Mouse (Mus musculus) heart, embryonic 16.5 days (tissue): ENCODE measurements around the gene Ankrd11. TPM values are rescaled to one million over a fixed set of nuclear protein-coding genes. Genes with fewer than 3 reads are reported as not detected.

ENCODE experiments used
- ATAC-seq: fragments of 200-750 bp; cut with Nextera tagmentation; replicated peaks from 2 replicates; pipeline ENCODE4 v1.8.0; 2017; ENCODE audit warnings: moderate number of reproducible peaks; ENCODE audit not compliant: insufficient read depth, low FRiP score; ENCODE audit errors: extremely low read depth
- H3K27ac ChIP-seq: fragments of 300-500 bp; sonication (generic); 2 replicates; pipeline ENCODE4 v1.5.1; 2014; ENCODE audit warnings: mild to moderate bottlenecking, low read length, control low read depth, moderate library complexity
- H3K27me3 ChIP-seq: fragments of 300-500 bp; sonication (generic); 2 replicates; pipeline ENCODE4 v1.6.1; 2014; ENCODE audit warnings: low read length, mixed read lengths; ENCODE audit not compliant: control insufficient read depth, insufficient read depth
- H3K36me3 ChIP-seq: fragments of 300-500 bp; sonication (generic); 2 replicates; pipeline ENCODE4 v1.6.1; 2014; ENCODE audit not compliant: control insufficient read depth, insufficient read depth
- H3K4me1 ChIP-seq: fragments of 300-500 bp; sonication (generic); 2 replicates; pipeline ENCODE4 v1.6.1; 2014; ENCODE audit warnings: low read length, mixed read lengths; ENCODE audit not compliant: control insufficient read depth, insufficient read depth
- H3K4me2 ChIP-seq: fragments of 300-500 bp; sonication (generic); 2 replicates; pipeline ENCODE4 v1.6.1; 2014; ENCODE audit warnings: low read depth, mild to moderate bottlenecking, control low read depth, low read length
- H3K4me3 ChIP-seq: fragments of 300-500 bp; sonication (generic); 2 replicates; pipeline ENCODE4 v1.5.1; 2014; ENCODE audit warnings: mild to moderate bottlenecking, control low read depth, low read length
- H3K9ac ChIP-seq: fragments of 300-500 bp; sonication (generic); 2 replicates; pipeline ENCODE4 v1.6.1; 2014; ENCODE audit warnings: low read length, control low read depth
- H3K9me3 ChIP-seq: fragments of 300-500 bp; sonication (generic); replicated peaks from 2 replicates; pipeline ENCODE4 v1.6.1; 2016; ENCODE audit warnings: low read length; ENCODE audit not compliant: control insufficient read depth
- WGBS: fragments of 180-500 bp; shearing (Covaris S2); extraction: QIAGEN DNeasy Blood & Tissue Kit; methylation state at CpG from one replicate; pipeline ENCODE4 v1.1.7; 2014; 5-methylcytosine and 5-hydroxymethylcytosine counted together
- polyA plus RNA-seq: library from polyadenylated mRNA; unstranded; fragments of >200 nt; fragmentation: Nextera tagmentation; extraction: Ambion mirVana; gene quantifications from 2 replicates; pipeline ENCODE4 v1.2.1, GENCODE M21; 2015

Ankrd11 gene
- polyA plus RNA-seq, 1 experiment from 2014 or later: 17.6 TPM

DNA sequence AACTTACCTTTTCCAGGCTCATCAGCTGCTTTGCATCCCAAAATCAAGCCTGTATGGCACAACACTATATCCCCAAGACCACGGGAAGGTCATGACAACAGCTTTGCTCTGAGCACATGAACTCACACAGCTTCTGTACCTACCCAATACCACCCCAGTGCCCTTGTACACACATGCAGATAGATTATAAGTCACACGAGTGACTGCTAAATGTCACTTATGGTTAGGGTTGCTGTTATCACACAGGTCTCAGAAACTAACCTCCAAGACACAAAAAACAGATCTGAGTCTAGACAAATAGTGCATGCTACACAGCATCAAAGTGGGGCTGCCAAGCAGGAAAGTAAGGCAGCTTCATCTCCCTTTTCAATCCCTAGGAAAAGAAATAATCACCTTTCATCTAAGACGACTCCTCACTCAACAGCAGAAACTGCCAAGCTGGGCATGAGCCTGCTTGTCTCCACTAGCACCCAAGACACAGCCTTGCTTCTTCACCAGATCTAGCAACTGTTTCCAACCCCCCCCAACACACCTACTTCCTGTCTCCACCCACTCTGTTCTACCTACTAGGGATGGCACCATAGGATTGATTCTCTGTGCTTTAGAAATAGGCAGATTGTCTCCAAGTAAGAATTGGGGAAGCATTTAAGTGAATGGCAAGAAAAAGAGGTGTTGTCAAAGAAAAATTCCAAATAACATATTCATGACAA, 87.8 kb downstream of the Ankrd11 start:
- 63% methylated on average over 3 of the region's 3 CpGs for WGBS
- H3K36me3 ChIP-seq: no peaks in the 10 kb centered on the region
- peaks cover 41% of the 10 kb centered on the region for H3K4me1 ChIP-seq
- H3K4me3 ChIP-seq: no peak overlapping the region
- H3K9ac ChIP-seq: no peak overlapping the region
- no peak overlapping the region; the same call in 1 of the 2 replicates for H3K27ac ChIP-seq
- H3K27me3 ChIP-seq: no peaks in the 10 kb centered on the region
- H3K4me2 ChIP-seq: no peak overlapping the region
- ATAC-seq: no peak
- no peaks in the 10 kb centered on the region for H3K9me3 ChIP-seq

DNA sequence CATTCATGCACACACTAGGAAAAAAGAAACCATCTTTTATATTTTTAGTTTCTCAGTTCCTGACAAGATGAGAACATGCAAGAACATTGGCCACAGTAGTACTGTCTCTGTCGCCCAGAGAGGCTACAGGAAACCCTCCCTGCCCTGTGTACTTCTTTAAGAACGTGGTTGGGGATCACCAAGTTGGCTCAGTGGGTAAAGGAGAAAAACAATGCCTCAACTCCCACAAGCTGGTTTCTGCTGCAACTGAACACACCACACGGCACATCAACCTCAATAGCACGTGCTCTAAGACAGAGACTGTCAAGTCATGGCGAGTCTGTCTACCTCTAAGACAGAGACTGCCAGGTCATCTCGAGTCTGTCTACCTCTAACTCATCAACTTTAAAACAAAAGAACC, 89.0 kb downstream of the Ankrd11 start:
- H3K4me2 ChIP-seq: no peak overlapping the region
- no peak overlapping the region for H3K4me3 ChIP-seq
- no peak overlapping the region for H3K9ac ChIP-seq
- no peaks in the 10 kb centered on the region for H3K9me3 ChIP-seq
- no peaks in the 10 kb centered on the region for H3K27me3 ChIP-seq
- H3K27ac ChIP-seq: no peak overlapping the region
- WGBS: 78% methylated on average over 6 of the region's 6 CpGs
- H3K4me1 ChIP-seq: peaks cover 41% of the 10 kb centered on the region
- H3K36me3 ChIP-seq: no peaks in the 10 kb centered on the region
- no peak for ATAC-seq

DNA sequence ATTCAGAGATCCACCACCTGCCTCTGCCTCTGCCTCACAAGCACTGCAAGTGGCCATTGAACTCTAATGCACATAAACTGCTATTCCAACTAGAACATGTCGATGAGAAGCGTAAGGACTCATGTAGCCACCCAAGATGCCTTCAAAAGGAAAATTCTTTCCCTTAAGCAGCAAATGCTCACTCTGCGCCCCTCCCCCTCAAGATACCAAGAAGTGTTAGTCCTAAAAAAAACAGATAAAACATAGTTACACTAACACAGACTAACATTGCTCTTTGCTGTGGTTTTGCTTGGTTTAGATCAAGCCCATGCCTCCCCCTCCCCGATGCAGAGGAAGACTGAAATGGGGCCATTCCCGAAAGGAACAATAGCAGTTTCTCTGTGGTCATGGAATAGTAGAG, 90.6 kb downstream of the Ankrd11 start:
- H3K4me1 ChIP-seq: peaks cover 39% of the 10 kb centered on the region

DNA sequence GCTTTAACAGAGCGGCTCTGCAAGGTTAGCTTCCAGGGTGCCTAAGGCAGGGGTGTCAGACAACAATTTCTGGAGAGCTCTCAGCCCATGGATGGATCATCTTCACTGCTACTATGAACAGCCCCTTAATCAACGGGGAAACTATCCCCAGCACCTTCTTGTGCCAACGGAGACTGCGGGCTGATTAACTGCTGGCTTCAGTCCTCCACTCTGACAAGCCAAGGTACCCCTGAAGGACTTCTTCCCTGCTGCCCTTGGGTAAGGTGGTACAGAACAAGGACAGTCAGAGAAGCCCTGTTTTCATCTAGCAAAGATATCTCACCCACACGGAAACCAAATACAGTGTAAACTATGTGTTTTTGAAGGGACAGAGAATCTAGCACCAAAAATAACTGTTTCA, 92.4 kb downstream of the Ankrd11 start:
- Histone ChIP-seq H3K9me3 (no peaks in the 10 kb centered on the region), H3K4me3 (no peak overlapping the region), H3K4me2 (no peak overlapping the region), H3K9ac (no peak overlapping the region), H3K27me3 (no peaks in the 10 kb centered on the region), H3K4me1 (peaks cover 29% of the 10 kb centered on the region), H3K27ac (no peak overlapping the region), H3K36me3 (no peaks in the 10 kb centered on the region)
- 56% methylated on average over 5 of the region's 5 CpGs for WGBS
- no peak for ATAC-seq

More for the DNA sequence above, 90.6 kb downstream of the Ankrd11 start:
- Histone ChIP-seq H3K9me3 (no peaks in the 10 kb centered on the region), H3K36me3 (no peaks in the 10 kb centered on the region), H3K27ac (no peak overlapping the region), H3K4me2 (no peak overlapping the region), H3K9ac (no peak overlapping the region), H3K27me3 (no peaks in the 10 kb centered on the region), H3K4me3 (no peak overlapping the region)
- WGBS: 76% methylated on average over 5 of the region's 5 CpGs
- ATAC-seq: no peak

DNA sequence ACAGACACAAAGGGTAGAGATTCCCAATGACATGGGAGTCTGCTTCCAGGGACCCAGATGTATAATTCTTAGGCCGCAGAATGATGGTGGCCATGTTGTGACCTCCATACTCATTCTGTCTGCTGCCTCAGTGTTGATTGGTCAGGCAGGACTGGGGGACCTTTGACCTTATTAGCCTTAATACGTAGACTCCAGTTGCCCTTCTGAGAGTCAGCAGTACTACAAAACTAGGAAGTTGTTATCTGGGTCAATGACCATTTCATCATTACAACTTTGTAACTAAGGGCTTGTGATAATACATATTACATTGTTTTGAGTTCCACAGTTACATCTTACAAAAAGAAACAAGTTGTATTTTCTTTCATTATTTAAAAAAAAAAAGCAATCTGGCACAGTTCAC, 96.3 kb downstream of the Ankrd11 start:
- no peak for ATAC-seq
- Histone ChIP-seq H3K27me3 (no peaks in the 10 kb centered on the region), H3K4me1 (peaks cover 15% of the 10 kb centered on the region), H3K4me2 (no peak overlapping the region), H3K9ac (no peak overlapping the region), H3K4me3 (no peak overlapping the region), H3K36me3 (no peaks in the 10 kb centered on the region), H3K27ac (no peak overlapping the region), H3K9me3 (no peaks in the 10 kb centered on the region)
- WGBS: 76% methylated on average over 2 of the region's 2 CpGs

DNA sequence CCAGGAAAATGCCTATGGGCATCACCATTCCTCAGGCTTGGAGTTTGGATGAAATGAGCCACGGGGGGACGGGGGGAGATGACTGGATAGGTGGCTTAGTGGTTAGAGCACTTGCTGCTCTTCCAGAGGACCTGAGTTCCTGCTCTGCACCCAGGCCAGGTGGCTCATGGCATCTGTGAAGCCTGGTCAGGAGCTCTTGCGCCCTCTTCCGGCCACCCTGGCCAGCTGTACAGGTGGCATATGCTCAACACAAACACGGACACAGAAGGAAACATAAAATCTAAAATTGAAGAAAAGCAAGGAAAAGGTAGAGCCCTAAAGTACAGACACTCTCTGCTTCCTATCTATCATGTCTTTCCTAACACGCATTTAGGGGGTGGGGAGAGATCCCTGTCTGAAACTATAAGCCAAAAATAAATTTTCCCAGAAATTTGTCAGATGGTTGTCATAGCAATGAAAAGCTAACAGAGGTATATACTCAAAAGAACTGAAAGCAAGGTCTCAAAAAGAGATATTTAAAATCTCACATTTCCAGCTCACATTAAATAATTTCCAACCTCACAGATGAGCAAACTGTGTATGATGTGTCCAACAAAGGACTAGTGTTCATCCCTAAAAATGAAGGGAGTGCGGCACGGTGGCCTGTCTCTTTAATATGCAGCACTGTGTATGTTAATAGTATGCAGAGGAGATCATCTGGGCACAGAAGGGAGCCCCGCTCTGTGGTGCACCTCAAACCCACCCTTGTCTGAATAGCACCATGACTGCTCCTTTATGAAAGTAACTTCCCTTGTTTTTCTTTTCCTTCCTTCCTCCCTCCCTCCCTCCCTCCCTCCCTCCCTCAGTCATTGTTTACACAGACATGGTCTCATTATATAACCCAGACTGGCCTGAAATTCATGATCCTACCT, 99.0 kb downstream of the Ankrd11 start:
- no peak overlapping the region for H3K27ac ChIP-seq
- H3K4me2 ChIP-seq: no peak overlapping the region
- no peaks in the 10 kb centered on the region for H3K9me3 ChIP-seq
- no peak overlapping the region for H3K9ac ChIP-seq
- no peaks in the 10 kb centered on the region for H3K36me3 ChIP-seq
- H3K4me1 ChIP-seq: peaks cover 11% of the 10 kb centered on the region
- H3K27me3 ChIP-seq: no peaks in the 10 kb centered on the region
- 81% methylated on average over 9 of the region's 9 CpGs for WGBS
- ATAC-seq: no peak
- H3K4me3 ChIP-seq: no peak overlapping the region

DNA sequence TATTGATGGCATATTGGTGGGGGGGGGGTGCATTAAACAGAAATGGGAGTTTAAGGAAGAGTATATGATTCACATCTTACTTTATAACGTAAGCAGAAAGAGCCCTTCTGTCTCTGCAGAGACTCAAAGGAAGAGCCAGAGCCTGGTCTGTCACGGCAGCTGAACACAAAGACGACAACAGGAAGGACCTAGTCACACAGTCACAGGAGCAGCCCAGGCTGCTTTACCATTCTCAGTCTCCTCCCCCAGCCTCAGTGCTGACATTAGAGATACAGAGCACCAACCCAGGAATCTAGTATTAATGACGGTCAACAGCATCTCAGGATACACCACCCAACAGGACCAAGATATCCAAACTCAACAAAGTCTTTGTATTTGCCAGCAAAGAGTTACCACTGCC, 103.5 kb downstream of the Ankrd11 start:
- ATAC-seq: peak; percentile 59
- Histone ChIP-seq H3K27me3 (no peaks in the 10 kb centered on the region), H3K4me3 (no peak overlapping the region), H3K4me2 (no peak overlapping the region), H3K9ac (no peak overlapping the region), H3K9me3 (no peaks in the 10 kb centered on the region), H3K4me1 (peaks cover 21% of the 10 kb centered on the region), H3K27ac (0 out of 2 replicates have a peak overlapping the region, but pooled peaks have one; percentile 16), H3K36me3 (no peaks in the 10 kb centered on the region)
- WGBS: 27% methylated on average over 4 of the region's 4 CpGs

DNA sequence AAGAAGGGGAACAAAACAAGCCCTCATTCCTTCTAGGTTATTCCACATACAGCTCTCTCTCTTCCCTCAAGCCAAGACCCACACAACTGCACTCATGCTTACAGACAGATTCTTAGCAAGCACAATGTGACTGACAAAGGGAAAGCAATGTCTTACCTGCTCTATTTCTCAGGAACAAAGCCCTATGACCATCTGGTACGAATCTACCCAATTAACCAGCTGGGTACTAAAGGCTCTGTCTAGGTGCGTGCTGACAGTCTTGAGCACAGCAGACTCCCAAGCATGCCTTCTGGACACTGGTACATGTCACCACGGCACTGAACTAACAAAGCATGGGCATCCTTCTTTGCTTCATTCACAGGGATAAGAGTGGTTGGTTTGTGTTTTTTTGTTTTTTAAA, 103.9 kb downstream of the Ankrd11 start:
- Histone ChIP-seq H3K9me3 (no peaks in the 10 kb centered on the region), H3K27ac (no peak overlapping the region), H3K27me3 (no peaks in the 10 kb centered on the region), H3K4me2 (no peak overlapping the region), H3K36me3 (no peaks in the 10 kb centered on the region), H3K4me3 (no peak overlapping the region), H3K4me1 (peaks cover 23% of the 10 kb centered on the region), H3K9ac (no peak overlapping the region)
- 73% methylated on average over 3 of the region's 3 CpGs for WGBS
- no peak for ATAC-seq

DNA sequence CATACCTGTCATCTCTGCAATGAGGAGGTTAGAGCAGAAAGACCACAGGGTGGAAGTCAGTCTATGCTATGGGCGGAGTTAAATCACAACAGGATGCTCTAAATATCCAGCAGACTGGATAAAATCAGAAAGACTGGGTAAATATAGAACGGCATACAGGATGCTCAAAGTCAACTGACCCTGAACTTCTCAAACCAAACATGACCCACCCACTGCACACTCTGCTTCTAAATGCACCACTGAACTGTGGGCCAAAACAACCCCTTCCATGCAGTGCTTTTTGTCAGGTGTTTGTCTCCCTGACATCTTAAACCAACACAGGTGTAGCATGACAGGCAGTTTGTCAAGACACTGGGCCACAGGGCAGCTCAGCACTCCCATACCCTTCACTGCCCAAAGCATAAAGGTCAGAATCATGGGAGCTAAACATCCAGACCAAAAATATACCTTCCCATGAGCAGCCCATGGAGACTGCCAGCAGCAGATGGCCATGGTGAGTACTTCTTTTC, 104.5 kb downstream of the Ankrd11 start:
- H3K4me1 ChIP-seq: peaks cover 28% of the 10 kb centered on the region
- H3K9me3 ChIP-seq: no peaks in the 10 kb centered on the region
- no peak overlapping the region for H3K9ac ChIP-seq
- 63% methylated on average over 2 of the region's 2 CpGs for WGBS
- no peak overlapping the region for H3K4me2 ChIP-seq
- no peak for ATAC-seq
- H3K4me3 ChIP-seq: no peak overlapping the region
- H3K36me3 ChIP-seq: no peaks in the 10 kb centered on the region
- H3K27me3 ChIP-seq: no peaks in the 10 kb centered on the region
- H3K27ac ChIP-seq: no peak overlapping the region
